Mouse (Mus musculus): ENCODE measurements at regions not wholly inside any gene's neighbourhood (a gene's known extent, or its start where the extent isn't known, plus 50 kb on each side); places are given as distances from the start of the nearest gene placed in this dataset.

GRCm38 (mm10) chr5:119362452-119362851 lies 308.0 kb upstream of the Tbx3 start:
- TF ChIP-seq CTCF (IDR thresholded peaks at IDR 0.05; ENCODE audit: low read depth) (no peak), EP300 (IDR thresholded peaks at IDR 0.05; ENCODE audit: low read depth) (no peak)
